Mouse (Mus musculus) stomach, postnatal 0 days (tissue): ENCODE measurements at regions not wholly inside any gene's neighbourhood (a gene's known extent, or its start where the extent isn't known, plus 50 kb on each side); places are given as distances from the start of the nearest gene placed in this dataset.

Source experiments
- ATAC-seq: fragments of 200-750 bp; cut with Nextera tagmentation; 2 replicates; pipeline ENCODE4 v1.8.0; 2017; ENCODE audit not compliant: low FRiP score, low TSS enrichment
- DNase-seq: peaks from one replicate; pipeline ENCODE4 v3.0.0-alpha.2; 2016; ENCODE audit warnings: low spot score
- H3K27ac ChIP-seq: fragments of 300-500 bp; sonication (generic); replicated peaks from 2 replicates; pipeline ENCODE4 v1.5.1; 2014; ENCODE audit warnings: mild to moderate bottlenecking, control low read depth
- H3K27me3 ChIP-seq: fragments of 300-500 bp; sonication (generic); 2 replicates; pipeline ENCODE4 v1.6.1; 2014; ENCODE audit warnings: low read length; ENCODE audit not compliant: control insufficient read depth, insufficient read depth
- H3K36me3 ChIP-seq: fragments of 300-500 bp; sonication (generic); 2 replicates; pipeline ENCODE4 v1.6.1; 2014; ENCODE audit warnings: low read length, mixed read lengths; ENCODE audit not compliant: control insufficient read depth, insufficient read depth
- H3K4me1 ChIP-seq: fragments of 300-500 bp; sonication (generic); replicated peaks from 2 replicates; pipeline ENCODE4 v1.6.1; 2014; ENCODE audit warnings: antibody characterized with exemption; ENCODE audit not compliant: control insufficient read depth, insufficient read depth
- H3K4me2 ChIP-seq: fragments of 300-500 bp; sonication (generic); replicated peaks from 2 replicates; pipeline ENCODE4 v1.6.1; 2014; ENCODE audit warnings: low read depth, mild to moderate bottlenecking, control low read depth, moderate library complexity
- H3K4me3 ChIP-seq: fragments of 300-500 bp; sonication (generic); 2 replicates; pipeline ENCODE4 v1.5.1; 2014; ENCODE audit warnings: low read depth, low read length, control low read depth
- H3K9ac ChIP-seq: fragments of 300-500 bp; sonication (generic); 2 replicates; pipeline ENCODE4 v1.6.1; 2014; ENCODE audit warnings: mild to moderate bottlenecking, low read length, control low read depth, mixed read lengths
- H3K9me3 ChIP-seq: fragments of 300-500 bp; sonication (generic); 2 replicates; pipeline ENCODE4 v1.6.1; 2016; ENCODE audit warnings: low read length; ENCODE audit not compliant: control insufficient read depth
- CTCF ChIP-seq: IDR thresholded peaks from 2 replicates; pipeline ENCODE4 v1.5.1; 2016; ENCODE audit warnings: antibody characterized with exemption, low read depth, mild to moderate bottlenecking, moderate library complexity
- EP300 ChIP-seq: optimal IDR thresholded peaks from 2 replicates; pipeline ENCODE3; 2016; ENCODE audit warnings: antibody characterized with exemption
- WGBS: fragments of 180-500 bp; shearing (Covaris S2); extraction: QIAGEN DNeasy Blood & Tissue Kit; methylation state at CpG from one replicate; pipeline ENCODE4 v1.1.7; 2014; 5-methylcytosine and 5-hydroxymethylcytosine counted together

DNA sequence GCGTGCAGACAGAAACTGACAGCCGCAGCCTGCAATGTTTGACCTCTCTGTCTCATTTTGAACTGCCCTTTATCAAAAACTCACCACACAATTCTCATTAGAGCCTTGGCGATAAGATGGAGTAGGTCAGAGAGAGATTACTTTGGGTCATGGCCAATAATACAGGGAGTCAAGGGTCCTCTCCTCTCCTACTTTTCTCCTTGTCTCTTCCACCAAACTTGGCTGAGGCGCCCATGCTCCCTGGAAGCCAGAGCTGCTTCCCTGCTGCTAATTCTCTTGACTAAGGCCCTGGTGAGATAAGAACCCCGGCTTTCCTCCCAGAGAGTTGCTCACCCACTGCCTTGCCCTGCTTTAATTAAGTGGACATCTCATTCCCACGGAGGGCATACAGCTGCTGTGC is 355.3 kb upstream of the Smim15 start:
- Histone ChIP-seq H3K36me3 (no peaks in the 10 kb centered on the region), H3K9me3 (no peaks in the 10 kb centered on the region), H3K4me3 (no peak overlapping the region), H3K27me3 (no peaks in the 10 kb centered on the region), H3K4me1 (no peaks in the 10 kb centered on the region), H3K4me2 (no peak overlapping the region), H3K9ac (no peak overlapping the region), H3K27ac (no peak overlapping the region)
- WGBS = 51% methylated on average over 6 of the region's 6 CpGs
- no peak for ATAC-seq
- no peak for DNase-seq
- no peak for TF ChIP-seq EP300
- TF ChIP-seq CTCF = no peak

DNA sequence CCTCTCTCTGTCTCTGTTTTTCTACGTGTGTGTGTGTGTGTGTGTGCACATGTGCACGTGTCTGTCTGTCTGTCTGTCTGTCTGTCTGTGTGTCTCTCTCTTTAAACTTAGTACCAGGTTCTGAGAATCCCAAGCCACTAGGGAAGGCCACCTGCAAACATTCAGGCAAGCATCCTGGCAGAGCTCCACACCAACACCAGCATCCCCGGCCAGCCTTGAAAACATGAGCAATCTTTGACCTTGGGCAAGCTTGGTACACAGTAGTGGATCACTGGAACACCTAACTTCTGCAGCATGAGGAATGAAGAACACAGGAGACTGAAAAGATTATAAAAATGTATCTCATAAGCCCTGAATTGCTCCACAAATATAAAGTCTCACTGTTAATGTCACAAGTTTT is 359.0 kb upstream of the Smim15 start:
- H3K9me3 ChIP-seq = no peaks in the 10 kb centered on the region
- TF ChIP-seq EP300 (no peak), CTCF (no peak)
- WGBS = 65% methylated on average over 3 of the region's 3 CpGs
- H3K4me3 ChIP-seq = no peak overlapping the region
- H3K27me3 ChIP-seq = no peaks in the 10 kb centered on the region
- no peaks in the 10 kb centered on the region for H3K36me3 ChIP-seq
- no peak for ATAC-seq
- H3K9ac ChIP-seq = no peak overlapping the region
- no peak overlapping the region for H3K27ac ChIP-seq
- no peak for DNase-seq
- H3K4me2 ChIP-seq = no peak overlapping the region
- H3K4me1 ChIP-seq = no peaks in the 10 kb centered on the region

DNA sequence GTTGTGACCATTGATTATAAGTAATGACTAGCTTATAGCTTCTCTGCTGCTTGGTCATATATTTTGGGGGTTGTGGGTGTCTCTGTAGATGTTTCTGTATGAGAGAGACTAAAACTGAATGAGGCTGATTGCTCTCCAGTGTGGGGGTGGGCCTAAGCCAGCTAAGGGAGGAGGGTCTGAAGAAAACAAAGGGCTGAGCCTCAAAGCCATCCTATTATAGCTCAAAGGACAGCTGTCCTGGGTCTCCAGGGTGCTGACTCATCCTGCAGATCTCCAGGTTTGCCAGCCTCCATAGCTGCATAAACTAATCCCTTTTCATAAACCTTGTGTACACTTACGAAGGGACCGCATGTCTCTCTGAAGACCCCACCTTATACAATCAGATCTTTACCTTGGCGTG is 360.3 kb upstream of the Smim15 start:
- H3K36me3 ChIP-seq = no peaks in the 10 kb centered on the region
- no peak for ATAC-seq
- no peak overlapping the region for H3K4me3 ChIP-seq
- H3K4me2 ChIP-seq = no peak overlapping the region
- no peak overlapping the region for H3K27ac ChIP-seq
- 71% methylated on average over 3 of the region's 3 CpGs for WGBS
- H3K27me3 ChIP-seq = no peaks in the 10 kb centered on the region
- no peak for TF ChIP-seq CTCF
- TF ChIP-seq EP300 = no peak
- no peak for DNase-seq
- no peaks in the 10 kb centered on the region for H3K4me1 ChIP-seq
- no peak overlapping the region for H3K9ac ChIP-seq
- no peaks in the 10 kb centered on the region for H3K9me3 ChIP-seq

DNA sequence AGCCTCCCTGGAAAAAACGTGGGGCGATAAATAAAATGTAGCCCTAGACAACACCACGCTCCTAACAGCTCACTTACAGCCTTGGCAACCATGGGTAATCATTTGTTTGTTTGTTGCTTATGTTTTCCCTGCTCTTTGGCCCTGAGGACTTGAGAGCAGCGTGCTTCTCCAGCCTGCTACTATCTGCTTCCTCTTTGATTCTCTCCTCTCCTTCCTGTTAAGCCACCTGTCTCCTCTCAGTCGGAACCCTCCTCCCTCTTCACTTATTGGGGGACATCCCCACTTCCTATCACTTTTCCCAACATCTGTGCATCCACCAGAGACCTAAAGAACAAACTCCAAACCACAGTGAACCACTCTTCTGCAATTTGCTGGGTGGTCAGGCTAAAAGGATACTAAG is 362.5 kb upstream of the Smim15 start:
- Histone ChIP-seq H3K4me2 (no peak overlapping the region), H3K36me3 (no peaks in the 10 kb centered on the region), H3K4me3 (no peak overlapping the region), H3K27ac (no peak overlapping the region), H3K9ac (no peak overlapping the region), H3K4me1 (0 out of 2 replicates have a peak, but pooled peaks cover 1% of the 10 kb centered on the region), H3K27me3 (no peaks in the 10 kb centered on the region), H3K9me3 (no peaks in the 10 kb centered on the region)
- WGBS = 83% methylated on average over 5 of the region's 5 CpGs
- ATAC-seq (no peak), DNase-seq (no peak)
- TF ChIP-seq CTCF = no peak
- no peak for TF ChIP-seq EP300

DNA sequence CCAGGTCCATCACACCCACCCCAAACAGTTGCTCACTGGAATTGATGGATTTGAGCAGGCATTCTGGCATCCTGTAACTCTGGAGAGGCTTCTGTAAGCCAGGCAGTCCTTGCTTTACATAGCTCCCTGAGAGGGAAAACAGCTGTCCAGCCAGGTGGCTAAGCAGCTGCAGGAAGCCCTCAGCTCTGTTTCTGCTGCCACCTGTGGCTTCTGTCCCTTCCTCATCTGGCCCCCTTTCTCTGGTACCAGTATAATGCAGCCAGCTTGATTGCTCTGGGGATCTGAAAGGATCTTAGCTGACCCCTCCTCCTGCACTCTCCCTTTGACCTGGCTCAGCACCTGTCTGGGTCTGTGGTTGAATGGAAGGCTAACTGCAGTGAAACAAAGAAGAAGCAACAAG is 365.4 kb upstream of the Smim15 start:
- no peaks in the 10 kb centered on the region for H3K36me3 ChIP-seq
- no peak overlapping the region for H3K27ac ChIP-seq
- no peaks in the 10 kb centered on the region for H3K9me3 ChIP-seq
- H3K4me3 ChIP-seq = no peak overlapping the region
- TF ChIP-seq EP300 = no peak
- no peak for TF ChIP-seq CTCF
- no peak overlapping the region for H3K9ac ChIP-seq
- 0 out of 2 replicates have a peak, but pooled peaks cover 2% of the 10 kb centered on the region for H3K4me1 ChIP-seq
- no peak for ATAC-seq
- no peak for DNase-seq
- no peak overlapping the region for H3K4me2 ChIP-seq
- H3K27me3 ChIP-seq = no peaks in the 10 kb centered on the region

DNA sequence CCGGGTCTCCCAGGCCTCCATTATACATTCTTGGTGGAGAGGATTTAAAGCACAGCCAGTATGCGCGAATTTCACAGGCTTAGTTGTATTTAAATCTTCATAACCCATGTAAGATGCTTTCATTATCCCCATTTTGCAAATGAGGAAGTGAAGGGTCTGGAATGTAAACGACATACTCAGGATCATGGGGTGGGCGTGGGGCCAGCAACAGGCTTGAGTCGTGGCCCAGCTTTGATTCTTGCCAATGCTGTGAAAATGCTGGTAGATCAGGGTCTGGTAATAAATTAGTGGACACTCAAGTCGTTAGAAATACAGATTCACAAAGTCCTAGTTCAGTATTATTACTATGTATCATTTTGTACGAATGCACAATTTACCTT is 367.2 kb upstream of the Smim15 start:
- no peak for DNase-seq
- H3K27me3 ChIP-seq = no peaks in the 10 kb centered on the region
- no peak overlapping the region for H3K4me2 ChIP-seq
- 0 out of 2 replicates have a peak, but pooled peaks cover 2% of the 10 kb centered on the region for H3K4me1 ChIP-seq
- peak overlapping the region; percentile 78 for H3K27ac ChIP-seq
- H3K36me3 ChIP-seq = no peaks in the 10 kb centered on the region
- no peak overlapping the region for H3K4me3 ChIP-seq
- TF ChIP-seq EP300 (no peak), CTCF (no peak)
- 29% methylated on average over 8 of the region's 8 CpGs for WGBS
- ATAC-seq = no peak
- no peak overlapping the region for H3K9ac ChIP-seq
- no peaks in the 10 kb centered on the region for H3K9me3 ChIP-seq
